Mouse (Mus musculus): ENCODE results near the gene Fam84b.

Gene Fam84b

GRCm38 (mm10) chr15:60832586-60832985 is 21.0 kb downstream of the Fam84b start:
- no peak for DNase-seq

- no peak for DNase-seq
Measured at GRCm38 (mm10) chr15:60826226-60826625, 27.4 kb downstream of the Fam84b start.

- peak; percentile 95 for DNase-seq
Measured at GRCm38 (mm10) chr15:60824751-60825227, 28.8 kb downstream of the Fam84b start.

GRCm38 (mm10) chr15:60823870-60824709 is 29.5 kb downstream of the Fam84b start:
- DNase-seq, result peak; percentile 78

GRCm38 (mm10) chr15:60823620-60823869 is 30.0 kb downstream of the Fam84b start:
- no peak for DNase-seq

GRCm38 (mm10) chr15:60822803-60823619 is 30.6 kb downstream of the Fam84b start:
- DNase-seq, result peak; percentile 86

- peak; percentile 77 for DNase-seq
Measured at GRCm38 (mm10) chr15:60822101-60822802, 31.3 kb downstream of the Fam84b start.

- DNase-seq, result no peak
Measured at GRCm38 (mm10) chr15:60818500-60818899, 35.1 kb downstream of the Fam84b start.

- DNase-seq, result no peak
Measured at GRCm38 (mm10) chr15:60816478-60816877, 37.1 kb downstream of the Fam84b start.

- no peak for DNase-seq
Measured at GRCm38 (mm10) chr15:60814542-60814941, 39.0 kb downstream of the Fam84b start.

GRCm38 (mm10) chr15:60793041-60793673 is 60.4 kb downstream of the Fam84b start:
- DNase-seq, result no peak

- no peak for DNase-seq
Measured at GRCm38 (mm10) chr15:60789084-60789483, 64.5 kb downstream of the Fam84b start.

- DNase-seq, result no peak
Measured at GRCm38 (mm10) chr15:60783761-60784160, 69.8 kb downstream of the Fam84b start.

- no peak for DNase-seq
Measured at GRCm38 (mm10) chr15:60779531-60779973, 74.0 kb downstream of the Fam84b start.

- DNase-seq, result no peak
Measured at GRCm38 (mm10) chr15:60779063-60779462, 74.5 kb downstream of the Fam84b start.
